Mouse (Mus musculus) liver, postnatal 0 days (tissue): ENCODE measurements around the gene Six3.

Experiments
- CTCF ChIP-seq: sonication (generic); IDR thresholded peaks from 2 replicates; pipeline ENCODE4 v1.5.1; 2016; ENCODE audit warnings: antibody characterized with exemption, low read depth
- EP300 ChIP-seq: IDR thresholded peaks from 2 replicates; pipeline ENCODE4 v1.6.1; 2016; ENCODE audit warnings: antibody characterized with exemption, low read depth, mild to moderate bottlenecking

- no peak for TF ChIP-seq CTCF
- no peak for TF ChIP-seq EP300
These were observed 4.4 kb downstream of the Six3 start for GRCm38 (mm10) chr17:85617566-85618358.
